In genomic region chr7:135539429-135539828, GRCm38 (mm10) we compare ENCODE assay signal across 17 mouse cellular contexts. TPM values are rescaled to one million over a fixed set of nuclear protein-coding genes. Genes with fewer than 3 reads are reported as not detected.
A peak's percentile ranks its signal among the peaks of the same experiment; 100 is the strongest.
DNase-seq lines count a peak whose midpoint lies in the region; ATAC-seq and TF ChIP-seq lines count a peak whose summit lies in the region.
"Had no signal": no experiment of that assay in that cellular context is flagged by ENCODE, and none has a peak within 500 bp of the region (broad histone marks: within the 10 kb centered on the region; RNA-seq: fewer than 3 reads in every experiment).

No protein-coding gene starts in this region.

- H3K9ac ChIP-seq in kidney, postnatal 0 days (ENCODE audit: low read depth, low read length), result no peak overlapping the region
- H3K9ac ChIP-seq in kidney, embryonic 16.5 days (replicated peaks; ENCODE audit: low read length), result no peak overlapping the region
- no peak overlapping the region for H3K9ac ChIP-seq in midbrain, embryonic 13.5 days (replicated peaks)
- no peak overlapping the region for H3K9ac ChIP-seq in forebrain, embryonic 14.5 days (ENCODE audit: low read length)
- H3K9ac ChIP-seq: limb, embryonic 12.5 days had no signal

- H3K27ac ChIP-seq in kidney, postnatal 0 days, result no peak overlapping the region
- H3K27ac ChIP-seq in kidney, embryonic 16.5 days (ENCODE audit: low read length), result no peak overlapping the region
- no peak overlapping the region for H3K27ac ChIP-seq in midbrain, embryonic 13.5 days
- H3K27ac ChIP-seq in forebrain, embryonic 14.5 days (ENCODE audit: low read depth, low read length), result no peak overlapping the region
- H3K27ac ChIP-seq: limb, embryonic 12.5 days had no signal

- no peaks in the 10 kb centered on the region for H3K4me1 ChIP-seq in kidney, postnatal 0 days (replicated peaks; ENCODE audit: insufficient read depth, low read length)
- peaks cover 7% of the 10 kb centered on the region; the same call in 1 of the 2 replicates for H3K4me1 ChIP-seq in kidney, embryonic 16.5 days (ENCODE audit: insufficient read depth, low read length)
- peaks cover 7% of the 10 kb centered on the region for H3K4me1 ChIP-seq in midbrain, embryonic 13.5 days (replicated peaks)
- peaks cover 6% of the 10 kb centered on the region for H3K4me1 ChIP-seq in forebrain, embryonic 14.5 days (ENCODE audit: control insufficient read depth, insufficient read depth, low read length)

- H3K36me3 ChIP-seq in kidney, postnatal 0 days (ENCODE audit: insufficient read depth, low read length), result no peaks in the 10 kb centered on the region
- no peaks in the 10 kb centered on the region for H3K36me3 ChIP-seq in kidney, embryonic 16.5 days (ENCODE audit: insufficient read depth, low read length)
- no peaks in the 10 kb centered on the region for H3K36me3 ChIP-seq in midbrain, embryonic 13.5 days
- no peaks in the 10 kb centered on the region for H3K36me3 ChIP-seq in forebrain, embryonic 14.5 days (ENCODE audit: control insufficient read depth, insufficient read depth, low read length)
- H3K36me3 ChIP-seq: limb, embryonic 12.5 days had no signal

- ATAC-seq in kidney, postnatal 0 days (replicated peaks; ENCODE audit: low FRiP score, low read depth), result no peak
- ATAC-seq in kidney, embryonic 16.5 days (ENCODE audit: low FRiP score, low TSS enrichment), result no peak
- ATAC-seq in common myeloid progenitor, adult 5-6 weeks (replicated peaks; ENCODE audit: low read depth, poor library complexity, severe bottlenecking), result peak; percentile 11; the same call in 1 of the 2 replicates
- ATAC-seq in midbrain, embryonic 13.5 days, result no peak
- no peak for ATAC-seq in forebrain, embryonic 14.5 days

- no peaks in the 10 kb centered on the region for H3K9me3 ChIP-seq in kidney, postnatal 0 days (replicated peaks; ENCODE audit: low read length)
- H3K9me3 ChIP-seq in kidney, embryonic 16.5 days (ENCODE audit: low read length), result no peaks in the 10 kb centered on the region
- H3K9me3 ChIP-seq in midbrain, embryonic 13.5 days, result no peaks in the 10 kb centered on the region
- no peaks in the 10 kb centered on the region for H3K9me3 ChIP-seq in forebrain, embryonic 14.5 days (replicated peaks; ENCODE audit: control insufficient read depth, low read length)
- H3K9me3 ChIP-seq: limb, embryonic 12.5 days had no signal

- no peak overlapping the region for H3K4me3 ChIP-seq in kidney, postnatal 0 days (replicated peaks; ENCODE audit: low read depth, low read length)
- H3K4me3 ChIP-seq in kidney, embryonic 16.5 days (ENCODE audit: low read length), result no peak overlapping the region
- no peak overlapping the region for H3K4me3 ChIP-seq in midbrain, embryonic 13.5 days (replicated peaks)
- no peak overlapping the region for H3K4me3 ChIP-seq in forebrain, embryonic 14.5 days (ENCODE audit: low read depth, low read length)
- H3K4me3 ChIP-seq: limb, embryonic 12.5 days had no signal

- H3K4me2 ChIP-seq in kidney, postnatal 0 days (ENCODE audit: low read length), result peak overlapping the region; percentile 5; the same call in 1 of the 2 replicates
- H3K4me2 ChIP-seq in kidney, embryonic 16.5 days (replicated peaks; ENCODE audit: low read depth, low read length), result no peak overlapping the region
- H3K4me2 ChIP-seq in midbrain, embryonic 13.5 days (replicated peaks), result peak overlapping the region; percentile 82
- H3K4me2 ChIP-seq in forebrain, embryonic 14.5 days (ENCODE audit: low read length), result no peak overlapping the region
- H3K4me2 ChIP-seq: limb, embryonic 12.5 days had no signal

- peak; percentile 22 for DNase-seq in cerebellum, adult 9-11 months
- DNase-seq in cerebellum, adult 18-20 months, result no peak
- no peak for DNase-seq in kidney, postnatal 0 days (ENCODE audit: low spot score)
- DNase-seq in frontal cortex, adult 2 months (ENCODE audit: extremely low spot score in 1 of 2, low spot score in 1 of 2), result no peak
- no peak for DNase-seq in forebrain, embryonic 14.5 days (ENCODE audit: low spot score)
- DNase-seq: adrenal gland, adult 8-10 months; B cell, adult 2 months; cerebellum, adult 9-10 months; gastrocnemius, postnatal 10 days; layer of hippocampus, adult 9-11 months; thymus, postnatal 4 days had no signal

- no peaks in the 10 kb centered on the region for H3K27me3 ChIP-seq in kidney, postnatal 0 days (ENCODE audit: insufficient read depth, low read length)
- H3K27me3 ChIP-seq in kidney, embryonic 16.5 days (ENCODE audit: insufficient read depth, low read length), result peaks cover 13% of the 10 kb centered on the region
- peaks cover 20% of the 10 kb centered on the region for H3K27me3 ChIP-seq in midbrain, embryonic 13.5 days
- peaks cover 15% of the 10 kb centered on the region; the same call in 1 of the 2 replicates for H3K27me3 ChIP-seq in forebrain, embryonic 14.5 days (replicated peaks; ENCODE audit: control insufficient read depth, insufficient read depth, low read length)

- WGBS in kidney, postnatal 0 days, result 65% methylated on average over 2 of the region's 2 CpGs
- 61% methylated on average over 2 of the region's 2 CpGs for WGBS in kidney, embryonic 16.5 days
- 95% methylated on average over 2 of the region's 2 CpGs for WGBS in midbrain, embryonic 13.5 days
- 88% methylated on average over 2 of the region's 2 CpGs for WGBS in forebrain, embryonic 14.5 days

- no peak for TF ChIP-seq CTCF in kidney, postnatal 0 days (IDR thresholded peaks at IDR 0.05; ENCODE audit: low read depth)

RNA-seq across cellular contexts. Expression of gene Ptpre, which starts 2.1 kb away (rescaled TPM):
- 1.0 and 1.3 TPM in 2 replicates for polyA plus RNA-seq in kidney, postnatal 0 days (2015; fragmentation: Nextera tagmentation; extraction: Ambion mirVana)
- 1.3 and 1.7 TPM in 2 replicates for polyA plus RNA-seq in kidney, embryonic 16.5 days (2015; fragmentation: Nextera tagmentation; extraction: Ambion mirVana)
- 80.7 and 86.9 TPM in 2 replicates for total RNA-seq in common myeloid progenitor, adult 5-6 weeks (2017)
- polyA plus RNA-seq in midbrain, embryonic 13.5 days (2015; fragmentation: Nextera tagmentation; extraction: Ambion mirVana), result 3.7 and 4.4 TPM in 2 replicates
- polyA plus RNA-seq in frontal cortex, adult 2 months (2012; rRNA removed), result 11.2 and 12.6 TPM in 2 replicates
- 1.9 and 2.5 TPM in 2 replicates for polyA plus RNA-seq in forebrain, embryonic 14.5 days (2014; fragmentation: Nextera tagmentation; extraction: Ambion mirVana)

RNA-seq across cellular contexts. Expression of gene Clrn3, which starts 11.0 kb away (rescaled TPM):
- 24.6 and 26.1 TPM in 2 replicates for polyA plus RNA-seq in kidney, postnatal 0 days (2015; fragmentation: Nextera tagmentation; extraction: Ambion mirVana)
- 14.3 and 17.3 TPM in 2 replicates for polyA plus RNA-seq in kidney, embryonic 16.5 days (2015; fragmentation: Nextera tagmentation; extraction: Ambion mirVana)
- total RNA-seq in common myeloid progenitor, adult 5-6 weeks (2017), result not detected in 2 replicates
- not detected in 2 replicates for polyA plus RNA-seq in midbrain, embryonic 13.5 days (2015; fragmentation: Nextera tagmentation; extraction: Ambion mirVana)
- polyA plus RNA-seq in frontal cortex, adult 2 months (2012; rRNA removed), result not detected in 2 replicates
- polyA plus RNA-seq in forebrain, embryonic 14.5 days (2014; fragmentation: Nextera tagmentation; extraction: Ambion mirVana), result not detected in 2 replicates
- total RNA-seq: adrenal gland, adult 8-10 months; gastrocnemius, postnatal 10 days; megakaryocyte-erythroid progenitor cell, adult 5-6 weeks had no signal
- polyA plus RNA-seq: limb, embryonic 12.5 days; spleen, adult 2 months had no signal

Comparison
In these comparisons a context has a peak if more than half of its experiments do, and no peak if none do; other contexts are left out.
1. H3K4me2 ChIP-seq: peak in kidney, postnatal 0 days (single experiment) and midbrain, embryonic 13.5 days (single experiment); none in kidney, embryonic 16.5 days (single experiment) and forebrain, embryonic 14.5 days (single experiment).
2. RNA of gene Clrn3, which starts 11.0 kb away (polyA plus RNA-seq): 24.6 to 26.1 TPM in kidney, postnatal 0 days and 14.3 to 17.3 TPM in kidney, embryonic 16.5 days; not detected in forebrain, embryonic 14.5 days, not detected in midbrain, embryonic 13.5 days and not detected in frontal cortex, adult 2 months; every median in the first group is over 10 times any median in the second.